8 mouse cellular contexts compared by ENCODE assay signal in genomic region chr1:134962053-134962803, GRCm38 (mm10). TPM values are rescaled to one million over a fixed set of nuclear protein-coding genes. Genes with fewer than 3 reads are reported as not detected.
DNase-seq lines count a peak whose midpoint lies in the region; ATAC-seq lines count a peak whose summit lies in the region.

TSS of gene Ube2t (plus strand) at chr1:134962565.

- DNase-seq in R1 (ENCODE audit: low read depth, low spot score), result peak; percentile 97
- peak; percentile 95 to 96 for DNase-seq in cerebellum, postnatal 25 days
- DNase-seq in frontal cortex, postnatal 25 days (ENCODE audit: low spot score in 2 of 2), result peak; percentile 84 to 88
- peak; percentile 94 for DNase-seq in hindbrain, embryonic 14.5 days (ENCODE audit: low spot score)
- peak; percentile 93 for DNase-seq in layer of hippocampus, postnatal 36 days
- DNase-seq in lung, postnatal 36 days, result peak; percentile 97
- DNase-seq in retina, postnatal 1 day, result peak; percentile 97
- DNase-seq in urinary bladder, adult 18-20 months (ENCODE audit: low spot score in 2 of 2), result peak; percentile 89 to 92

- no peaks in the 10 kb centered on the region for H3K36me3 ChIP-seq in hindbrain, embryonic 14.5 days (replicated peaks; ENCODE audit: control insufficient read depth, insufficient read depth)

- peak; percentile 100 for ATAC-seq in hindbrain, embryonic 14.5 days (ENCODE audit: low FRiP score)

- no peaks in the 10 kb centered on the region for H3K27me3 ChIP-seq in hindbrain, embryonic 14.5 days (ENCODE audit: control insufficient read depth, insufficient read depth, low read length)

- peak within 1 kb of the TSS; percentile 39 for H3K9ac ChIP-seq in hindbrain, embryonic 14.5 days

- H3K4me2 ChIP-seq in hindbrain, embryonic 14.5 days (replicated peaks), result peak within 1 kb of the TSS; percentile 52

- peak within 1 kb of the TSS; percentile 42 for H3K4me3 ChIP-seq in hindbrain, embryonic 14.5 days (replicated peaks; ENCODE audit: low read length)

- no peak within 1 kb of the TSS for H3K27ac ChIP-seq in hindbrain, embryonic 14.5 days

- WGBS in hindbrain, embryonic 14.5 days, result 3% methylated on average over 50 of the region's 50 CpGs

- peaks cover 12% of the 10 kb centered on the region; the same call in 1 of the 2 replicates for H3K4me1 ChIP-seq in hindbrain, embryonic 14.5 days (replicated peaks; ENCODE audit: control insufficient read depth, insufficient read depth, low read length)

- H3K9me3 ChIP-seq in hindbrain, embryonic 14.5 days (ENCODE audit: control insufficient read depth, low read length), result no peaks in the 10 kb centered on the region

RNA-seq across cellular contexts. Expression of gene Ube2t, which starts in this region (rescaled TPM):
- 11.6 and 11.8 TPM in 2 replicates for polyA plus RNA-seq in hindbrain, embryonic 14.5 days (2014; fragmentation: Nextera tagmentation; extraction: Ambion mirVana)
- total RNA-seq in layer of hippocampus, postnatal 36 days (2021), result 1 to 10 TPM; 2.0 to 2.5 TPM
